Mouse (Mus musculus): Measurements from ENCODE around the gene Il17rd. TPM values are rescaled to one million over a fixed set of nuclear protein-coding genes. Genes with fewer than 3 reads are reported as not detected.
A peak's percentile ranks its signal among the peaks of the same experiment; 100 is the strongest.

Gene Il17rd
- total RNA-seq, 1 experiment, result 28.2 TPM

- H3K4me1 ChIP-seq (ENCODE audit: control insufficient read depth in 2 of 2, insufficient read depth in 2 of 2, low read length in 2 of 2, poor library complexity in 1 of 2), result peaks cover 15 to 46% of the 10 kb centered on the region in 2 experiments
- peak overlapping the region; percentile 1 to 8; a peak in 1 of 4 replicates for H3K4me3 ChIP-seq (ENCODE audit: insufficient read depth in 1 of 2, low read depth in 1 of 2, low read length in 2 of 2, poor library complexity in 1 of 2, severe bottlenecking in 1 of 2)
- H3K36me3 ChIP-seq (ENCODE audit: control insufficient read depth, insufficient read depth, low read length, poor library complexity, severe bottlenecking), result no peaks in the 10 kb centered on the region; the same call in 1 of the 2 replicates
- peak overlapping the region; percentile 84; the same call in 1 of the 2 replicates for H3K27ac ChIP-seq (ENCODE audit: insufficient read depth, low read depth, low read length, poor library complexity, severe bottlenecking)
- in situ Hi-C loops (cut with MboI; ENCODE audit: low sequenced_read_pairs in 2 of 2, unreplicated experiment in 2 of 2), result no loop called here
- TF ChIP-seq MAFK (IDR thresholded peaks at IDR 0.05; ENCODE audit: insufficient read depth, low read depth, low read length) (no peak), CHD2 (IDR thresholded peaks at IDR 0.05; ENCODE audit: low read depth, low read length) (no peak), HCFC1 (IDR thresholded peaks at IDR 0.05; ENCODE audit: borderline replicate concordance, insufficient read depth, low read length) (no peak), ZNF384 (IDR thresholded peaks at IDR 0.05; ENCODE audit: low read depth, low read length) (no peak), ZC3H11A (IDR thresholded peaks at IDR 0.05; ENCODE audit: borderline replicate concordance, low read depth, low read length) (no peak)
- DNase-seq (ENCODE audit: low read depth, low spot score), result no peak
- H3K9me3 ChIP-seq (ENCODE audit: control insufficient read depth, insufficient read depth, low read depth, low read length), result no peaks in the 10 kb centered on the region
- peak overlapping the region; percentile 3; the same call in 1 of the 2 replicates for H3K9ac ChIP-seq (ENCODE audit: insufficient read depth, low read depth, low read length, poor library complexity, severe bottlenecking)
Measured at GRCm38 (mm10) chr14:27044967-27045361, 6.2 kb downstream of the Il17rd start.

- no peak for TF ChIP-seq ZC3H11A (IDR thresholded peaks at IDR 0.05; ENCODE audit: borderline replicate concordance, low read depth, low read length)
- TF ChIP-seq MAFK (IDR thresholded peaks at IDR 0.05; ENCODE audit: insufficient read depth, low read depth, low read length), result no peak
- TF ChIP-seq ZNF384 (IDR thresholded peaks at IDR 0.05; ENCODE audit: low read depth, low read length), result no peak
- TF ChIP-seq CHD2 (IDR thresholded peaks at IDR 0.05; ENCODE audit: low read depth, low read length), result no peak
- no peak for TF ChIP-seq HCFC1 (IDR thresholded peaks at IDR 0.05; ENCODE audit: borderline replicate concordance, insufficient read depth, low read length)
- Histone ChIP-seq H3K9ac (ENCODE audit: insufficient read depth, low read depth, low read length, poor library complexity, severe bottlenecking) (peak overlapping the region; percentile 13; the same call in 1 of the 2 replicates), H3K4me1 (ENCODE audit: control insufficient read depth in 2 of 2, insufficient read depth in 2 of 2, low read length in 2 of 2, poor library complexity in 1 of 2) (peaks cover 15 to 40% of the 10 kb centered on the region in 2 experiments), H3K4me3 (ENCODE audit: insufficient read depth in 1 of 2, low read depth in 1 of 2, low read length in 2 of 2, poor library complexity in 1 of 2, severe bottlenecking in 1 of 2) (no peak overlapping the region), H3K9me3 (ENCODE audit: control insufficient read depth, insufficient read depth, low read depth, low read length) (no peaks in the 10 kb centered on the region), H3K27ac (ENCODE audit: insufficient read depth, low read depth, low read length, poor library complexity, severe bottlenecking) (peak overlapping the region; percentile 73; the same call in 1 of the 2 replicates), H3K36me3 (ENCODE audit: control insufficient read depth, insufficient read depth, low read length, poor library complexity, severe bottlenecking) (no peaks in the 10 kb centered on the region; the same call in 1 of the 2 replicates)
- DNase-seq (ENCODE audit: low read depth, low spot score), result no peak
- in situ Hi-C loops (cut with MboI; ENCODE audit: low sequenced_read_pairs in 2 of 2, unreplicated experiment in 2 of 2), result no loop called here
Measured at GRCm38 (mm10) chr14:27048231-27048956, 9.7 kb downstream of the Il17rd start.

GRCm38 (mm10) chr14:27050043-27050442 is 11.3 kb downstream of the Il17rd start:
- TF ChIP-seq MAFK (IDR thresholded peaks at IDR 0.05; ENCODE audit: insufficient read depth, low read depth, low read length), result no peak
- no peak for TF ChIP-seq ZC3H11A (IDR thresholded peaks at IDR 0.05; ENCODE audit: borderline replicate concordance, low read depth, low read length)
- TF ChIP-seq HCFC1 (IDR thresholded peaks at IDR 0.05; ENCODE audit: borderline replicate concordance, insufficient read depth, low read length), result no peak
- no peak for TF ChIP-seq CHD2 (IDR thresholded peaks at IDR 0.05; ENCODE audit: low read depth, low read length)
- no peak for TF ChIP-seq ZNF384 (IDR thresholded peaks at IDR 0.05; ENCODE audit: low read depth, low read length)
- in situ Hi-C loops (cut with MboI; ENCODE audit: low sequenced_read_pairs in 2 of 2, unreplicated experiment in 2 of 2), result no loop called here
- peak overlapping the region; percentile 29 for H3K27ac ChIP-seq (ENCODE audit: insufficient read depth, low read depth, low read length, poor library complexity, severe bottlenecking)
- peaks cover 15 to 33% of the 10 kb centered on the region in 2 experiments for H3K4me1 ChIP-seq (ENCODE audit: control insufficient read depth in 2 of 2, insufficient read depth in 2 of 2, low read length in 2 of 2, poor library complexity in 1 of 2)
- H3K36me3 ChIP-seq (ENCODE audit: control insufficient read depth, insufficient read depth, low read length, poor library complexity, severe bottlenecking), result peaks cover 3% of the 10 kb centered on the region; the same call in 1 of the 2 replicates
- H3K9me3 ChIP-seq (ENCODE audit: control insufficient read depth, insufficient read depth, low read depth, low read length), result no peaks in the 10 kb centered on the region
- H3K9ac ChIP-seq (ENCODE audit: insufficient read depth, low read depth, low read length, poor library complexity, severe bottlenecking), result no peak overlapping the region
- no peak overlapping the region for H3K4me3 ChIP-seq (ENCODE audit: insufficient read depth in 1 of 2, low read depth in 1 of 2, low read length in 2 of 2, poor library complexity in 1 of 2, severe bottlenecking in 1 of 2)
- no peak for DNase-seq (ENCODE audit: low read depth, low spot score)

GRCm38 (mm10) chr14:27050560-27051510 is 12.1 kb downstream of the Il17rd start:
- in situ Hi-C loops (cut with MboI; ENCODE audit: low sequenced_read_pairs in 2 of 2, unreplicated experiment in 2 of 2), result no loop called here
- TF ChIP-seq CHD2 (IDR thresholded peaks at IDR 0.05; ENCODE audit: low read depth, low read length), result no peak
- TF ChIP-seq MAFK (IDR thresholded peaks at IDR 0.05; ENCODE audit: insufficient read depth, low read depth, low read length), result no peak
- TF ChIP-seq ZNF384 (IDR thresholded peaks at IDR 0.05; ENCODE audit: low read depth, low read length), result no peak
- TF ChIP-seq HCFC1 (IDR thresholded peaks at IDR 0.05; ENCODE audit: borderline replicate concordance, insufficient read depth, low read length), result no peak
- no peak for TF ChIP-seq ZC3H11A (IDR thresholded peaks at IDR 0.05; ENCODE audit: borderline replicate concordance, low read depth, low read length)
- DNase-seq (ENCODE audit: low read depth, low spot score), result no peak
- no peak overlapping the region for H3K27ac ChIP-seq (ENCODE audit: insufficient read depth, low read depth, low read length, poor library complexity, severe bottlenecking)
- peaks cover 9 to 30% of the 10 kb centered on the region in 2 experiments for H3K4me1 ChIP-seq (ENCODE audit: control insufficient read depth in 2 of 2, insufficient read depth in 2 of 2, low read length in 2 of 2, poor library complexity in 1 of 2)
- H3K4me3 ChIP-seq (ENCODE audit: insufficient read depth in 1 of 2, low read depth in 1 of 2, low read length in 2 of 2, poor library complexity in 1 of 2, severe bottlenecking in 1 of 2), result peak overlapping the region in 1 of 2 experiments; percentile 4; a peak in 1 of 4 replicates
- H3K9me3 ChIP-seq (ENCODE audit: control insufficient read depth, insufficient read depth, low read depth, low read length), result no peaks in the 10 kb centered on the region
- peaks cover 6% of the 10 kb centered on the region; the same call in 1 of the 2 replicates for H3K36me3 ChIP-seq (ENCODE audit: control insufficient read depth, insufficient read depth, low read length, poor library complexity, severe bottlenecking)
- H3K9ac ChIP-seq (ENCODE audit: insufficient read depth, low read depth, low read length, poor library complexity, severe bottlenecking), result peak overlapping the region; percentile 4; the same call in 1 of the 2 replicates
